ENCODE assay signal across 33 mouse cellular contexts in the genomic region with DNA sequence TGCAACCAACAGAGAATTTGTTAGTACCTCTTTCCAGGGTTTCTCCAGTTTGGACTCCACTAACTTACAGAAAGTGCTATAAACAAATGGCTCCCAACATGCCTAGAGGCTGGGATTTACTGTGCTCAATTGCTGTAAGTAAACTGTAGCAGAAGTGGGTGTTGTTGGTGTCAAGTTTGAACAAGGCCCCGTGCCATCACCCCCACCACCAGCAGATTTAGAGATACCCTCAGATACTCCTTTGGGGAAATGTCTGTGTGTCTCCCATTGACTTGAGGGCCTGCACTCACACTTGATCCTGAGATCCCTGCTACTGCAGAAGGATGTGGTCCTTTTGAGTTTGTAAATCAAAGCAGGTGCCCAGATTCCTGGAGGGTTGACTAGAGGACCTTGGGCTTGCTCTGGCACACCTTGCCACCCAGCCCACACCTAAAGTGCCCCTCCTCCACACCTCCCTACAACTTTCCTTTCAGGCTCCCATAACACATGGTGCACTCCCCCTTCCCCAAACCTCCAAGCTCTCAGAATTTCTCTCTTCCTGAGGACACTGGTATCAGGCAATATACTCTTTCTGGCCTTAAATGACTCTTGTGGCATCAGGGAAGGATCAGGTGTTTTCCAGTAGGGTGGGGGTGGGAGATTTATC. TPM values are rescaled to one million over a fixed set of nuclear protein-coding genes. Genes with fewer than 3 reads are reported as not detected.
"Had no signal": no experiment of that assay in that cellular context is flagged by ENCODE, and none has a peak within 500 bp of the region (broad histone marks: within the 10 kb centered on the region; RNA-seq: fewer than 3 reads in every experiment).

No protein-coding gene starts in this region.

- H3K4me2 ChIP-seq: embryonic facial prominence, embryonic 12.5 days; embryonic facial prominence, embryonic 13.5 days; embryonic facial prominence, embryonic 15.5 days; forebrain, embryonic 12.5 days; forebrain, embryonic 13.5 days; forebrain, embryonic 15.5 days had no signal

- H3K9me3 ChIP-seq: embryonic facial prominence, embryonic 10.5 days; embryonic facial prominence, embryonic 12.5 days; embryonic facial prominence, embryonic 13.5 days; embryonic facial prominence, embryonic 15.5 days; forebrain, embryonic 10.5 days; forebrain, embryonic 12.5 days; forebrain, embryonic 13.5 days; forebrain, embryonic 15.5 days; heart, embryonic 10.5 days had no signal

- DNase-seq: cerebellum, adult 9-10 months; cerebellum, adult 9-11 months; cerebellum, postnatal 10 days; cerebellum, postnatal 14 days; cerebellum, postnatal 25 days; cerebellum, postnatal 36 days; embryo, embryonic 11 days; forebrain, postnatal 0 days; gastrocnemius, adult 2 months; gastrocnemius, postnatal 10 days; gastrocnemius, postnatal 14 days; gastrocnemius, postnatal 25 days; gastrocnemius, postnatal 36 days; heart, adult 18-20 months; heart, adult 2 months had no signal

- H3K4me3 ChIP-seq: embryonic facial prominence, embryonic 10.5 days; embryonic facial prominence, embryonic 12.5 days; embryonic facial prominence, embryonic 13.5 days; embryonic facial prominence, embryonic 15.5 days; erythroblast, embryonic 14.5 days; forebrain, embryonic 10.5 days; forebrain, embryonic 12.5 days; forebrain, embryonic 13.5 days; forebrain, embryonic 15.5 days; gastrocnemius, adult 2 months; heart, adult 2 months; heart, embryonic 10.5 days had no signal

- H3K27ac ChIP-seq: embryonic facial prominence, embryonic 10.5 days; embryonic facial prominence, embryonic 12.5 days; embryonic facial prominence, embryonic 13.5 days; embryonic facial prominence, embryonic 15.5 days; forebrain, embryonic 10.5 days; forebrain, embryonic 12.5 days; forebrain, embryonic 13.5 days; forebrain, embryonic 15.5 days; gastrocnemius, adult 2 months; heart, adult 2 months; heart, embryonic 10.5 days had no signal

- H3K36me3 ChIP-seq: embryonic facial prominence, embryonic 10.5 days; embryonic facial prominence, embryonic 12.5 days; embryonic facial prominence, embryonic 13.5 days; embryonic facial prominence, embryonic 15.5 days; forebrain, embryonic 10.5 days; forebrain, embryonic 12.5 days; forebrain, embryonic 15.5 days; heart, embryonic 10.5 days had no signal

- H3K9ac ChIP-seq: embryonic facial prominence, embryonic 12.5 days; embryonic facial prominence, embryonic 13.5 days; embryonic facial prominence, embryonic 15.5 days; forebrain, embryonic 12.5 days; forebrain, embryonic 13.5 days; forebrain, embryonic 15.5 days; forebrain, postnatal 0 days had no signal

- H3K4me1 ChIP-seq: embryonic facial prominence, embryonic 10.5 days; embryonic facial prominence, embryonic 12.5 days; embryonic facial prominence, embryonic 13.5 days; embryonic facial prominence, embryonic 15.5 days; forebrain, embryonic 10.5 days; forebrain, embryonic 12.5 days; forebrain, embryonic 13.5 days; forebrain, embryonic 15.5 days; heart, embryonic 10.5 days had no signal

- H3K27me3 ChIP-seq: embryonic facial prominence, embryonic 12.5 days; embryonic facial prominence, embryonic 13.5 days; embryonic facial prominence, embryonic 15.5 days; forebrain, embryonic 12.5 days; forebrain, embryonic 13.5 days; forebrain, embryonic 15.5 days had no signal

RNA-seq across cellular contexts. Expression of gene Clec2g, which starts 37.3 kb away (rescaled TPM):
- total RNA-seq: common myeloid progenitor, adult 5-6 weeks; forebrain, postnatal 0 days; granulocyte monocyte progenitor cell, adult 5-6 weeks had no signal
- polyA plus RNA-seq: cortical plate, adult 2 months; embryonic facial prominence, embryonic 10.5 days; embryonic facial prominence, embryonic 11.5 days; embryonic facial prominence, embryonic 12.5 days; erythroblast, embryonic 14.5 days; forebrain, embryonic 10.5 days; forebrain, embryonic 11.5 days; forebrain, embryonic 12.5 days; forebrain, embryonic 13.5 days; forebrain, embryonic 14.5 days; forebrain, embryonic 15.5 days; forebrain, embryonic 16.5 days; forebrain, postnatal 0 days; gonadal fat pad, adult 2 months; heart, adult 2 months; heart, embryonic 10.5 days had no signal
